Mouse (Mus musculus): Measurements from ENCODE around the gene Mcoln2.

- TF ChIP-seq POLR2A (IDR thresholded peaks at IDR 0.05; ENCODE audit: insufficient read length, low read depth) (no peak), POLR2AphosphoS2 (IDR thresholded peaks at IDR 0.05; ENCODE audit: insufficient read length, low read depth) (no peak), TCF12 (IDR thresholded peaks at IDR 0.05; ENCODE audit: insufficient read depth, poor library complexity, severe bottlenecking) (no peak), MYOG (IDR thresholded peaks at IDR 0.05; ENCODE audit: control insufficient read depth in 1 of 3, insufficient read depth in 1 of 3, insufficient read length in 2 of 3, low read depth in 2 of 3) (no peak), CEBPB (IDR thresholded peaks at IDR 0.05; ENCODE audit: insufficient read depth, poor library complexity, severe bottlenecking) (no peak), MYOD1 (IDR thresholded peaks at IDR 0.05; ENCODE audit: control insufficient read depth in 1 of 3, insufficient read length in 2 of 3, low read depth in 2 of 3) (no peak), USF1 (IDR thresholded peaks at IDR 0.05; ENCODE audit: low read depth) (no peak), MAX (IDR thresholded peaks at IDR 0.05; ENCODE audit: low read depth) (no peak), E2F4 (IDR thresholded peaks at IDR 0.05; ENCODE audit: insufficient read depth) (no peak)
Measured at GRCm38 (mm10) chr3:146227427-146227826, 77.8 kb downstream of the Mcoln2 start.

All from myocyte (in vitro differentiated cells).